Mouse (Mus musculus): Measurements from ENCODE around the gene R3hdm1.

DNA sequence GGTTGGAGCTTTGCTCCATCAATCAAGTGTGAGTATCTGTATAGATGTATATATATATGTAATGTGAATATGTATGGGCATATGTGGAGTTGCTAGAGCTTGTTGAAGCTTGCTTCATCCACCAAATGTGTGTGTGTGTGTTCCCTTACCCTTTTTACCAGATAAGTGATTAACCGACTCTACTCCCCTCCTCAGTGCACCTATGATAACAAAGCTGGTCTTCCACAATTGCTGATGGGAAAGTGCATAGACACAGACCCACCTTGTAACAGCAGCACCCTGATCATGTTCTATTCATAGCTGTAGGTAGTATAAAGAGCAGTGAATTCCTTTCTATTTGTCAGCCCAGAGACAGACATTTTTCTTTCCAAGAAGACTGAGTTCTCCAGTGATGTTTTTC lies 40.9 kb upstream of the R3hdm1 start:
- TF ChIP-seq CTCF (IDR thresholded peaks at IDR 0.05; ENCODE audit: borderline replicate concordance, insufficient read depth, low read depth, low read length), result no peak
- no peak for TF ChIP-seq POLR2A (IDR thresholded peaks at IDR 0.05; ENCODE audit: borderline replicate concordance, insufficient read depth, low read length)
